Mouse (Mus musculus) Muller cell, postnatal 12 days (primary cell): ENCODE results near the gene Cacng8.
"Not testable (repeated sequence)": the region's sequence is repeated elsewhere in the genome, so short reads cannot be mapped to it uniquely, and the experiment has no call there.

Source experiments
- DNase-seq: peaks from one replicate; pipeline ENCODE4 v3.0.0-alpha.2; 2015; ENCODE audit errors: inconsistent ontology term

The Cacng8 gene

GRCm38 (mm10) chr7:3387761-3388160, 2.7 kb upstream of the Cacng8 start:
- DNase-seq: no peak

GRCm38 (mm10) chr7:3388885-3389284, 1.6 kb upstream of the Cacng8 start:
- DNase-seq: no peak

GRCm38 (mm10) chr7:3389444-3390412, 755 bp upstream of the Cacng8 start:
- peak; percentile 64 for DNase-seq

DNA sequence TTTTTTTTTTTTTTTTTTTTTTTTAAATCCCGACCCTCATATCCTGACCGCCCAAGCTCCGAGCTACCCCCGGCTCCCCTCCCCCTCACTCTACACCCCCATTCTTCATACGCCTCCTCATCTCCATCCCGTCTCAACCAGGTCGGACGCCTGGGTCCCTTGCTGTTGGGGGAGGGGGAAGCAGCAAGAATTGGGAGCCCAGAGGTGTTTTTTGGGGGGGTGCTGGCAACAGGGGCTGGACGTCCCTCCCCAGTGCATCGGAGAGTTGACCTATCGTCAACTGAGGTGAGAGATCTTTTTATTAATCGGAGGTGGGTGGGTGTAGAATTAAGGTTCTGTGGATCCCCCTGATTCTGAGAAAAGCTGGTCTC, 583 bp downstream of the Cacng8 start:
- no peak for DNase-seq

DNA sequence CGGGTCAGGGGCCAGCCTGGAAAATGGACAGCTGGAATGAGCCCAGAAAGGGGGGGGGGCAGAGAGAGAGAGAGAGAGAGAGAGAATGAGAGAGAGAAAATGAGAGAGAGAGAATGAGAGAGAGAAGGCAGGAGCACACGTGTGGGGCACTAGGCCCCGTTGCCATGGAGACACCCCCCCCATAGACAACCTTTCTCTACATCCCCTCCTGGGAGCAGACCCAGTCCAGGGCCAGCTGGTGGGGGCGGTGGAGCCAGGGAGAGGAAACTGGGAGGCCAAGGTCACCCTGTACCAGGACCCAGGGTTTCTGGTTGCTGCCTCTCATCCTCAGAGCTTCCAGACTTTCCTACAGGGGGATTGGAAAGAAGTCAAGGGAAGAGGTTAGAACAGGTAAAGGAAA, 1.3 kb downstream of the Cacng8 start:
- DNase-seq: no peak

GRCm38 (mm10) chr7:3397355-3397754, 6.9 kb downstream of the Cacng8 start:
- DNase-seq: no peak

- DNase-seq: no peak
Observed at GRCm38 (mm10) chr7:3397797-3398196, 7.3 kb downstream of the Cacng8 start.

- not testable (repeated sequence) for DNase-seq
Observed at GRCm38 (mm10) chr7:3398363-3398762, 7.9 kb downstream of the Cacng8 start.

DNA sequence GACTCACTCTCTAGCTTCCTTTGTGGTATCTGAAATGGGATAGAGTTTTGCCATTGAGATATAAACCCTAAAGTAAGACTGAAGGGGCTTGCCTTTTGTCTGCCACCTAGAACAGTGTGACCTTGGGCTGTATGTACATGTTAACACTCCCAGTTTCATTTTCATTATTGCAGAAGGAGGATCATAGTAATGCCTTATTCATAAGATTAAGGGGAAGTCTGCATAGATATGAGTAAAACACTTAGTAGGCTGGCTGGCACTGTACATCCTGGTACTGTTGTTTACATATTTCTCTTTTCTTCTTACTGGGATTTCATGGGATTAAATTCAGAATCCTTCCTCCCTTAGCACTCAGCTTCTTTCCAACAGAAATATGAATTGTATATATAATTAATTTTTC, 9.5 kb downstream of the Cacng8 start:
- no peak for DNase-seq

DNA sequence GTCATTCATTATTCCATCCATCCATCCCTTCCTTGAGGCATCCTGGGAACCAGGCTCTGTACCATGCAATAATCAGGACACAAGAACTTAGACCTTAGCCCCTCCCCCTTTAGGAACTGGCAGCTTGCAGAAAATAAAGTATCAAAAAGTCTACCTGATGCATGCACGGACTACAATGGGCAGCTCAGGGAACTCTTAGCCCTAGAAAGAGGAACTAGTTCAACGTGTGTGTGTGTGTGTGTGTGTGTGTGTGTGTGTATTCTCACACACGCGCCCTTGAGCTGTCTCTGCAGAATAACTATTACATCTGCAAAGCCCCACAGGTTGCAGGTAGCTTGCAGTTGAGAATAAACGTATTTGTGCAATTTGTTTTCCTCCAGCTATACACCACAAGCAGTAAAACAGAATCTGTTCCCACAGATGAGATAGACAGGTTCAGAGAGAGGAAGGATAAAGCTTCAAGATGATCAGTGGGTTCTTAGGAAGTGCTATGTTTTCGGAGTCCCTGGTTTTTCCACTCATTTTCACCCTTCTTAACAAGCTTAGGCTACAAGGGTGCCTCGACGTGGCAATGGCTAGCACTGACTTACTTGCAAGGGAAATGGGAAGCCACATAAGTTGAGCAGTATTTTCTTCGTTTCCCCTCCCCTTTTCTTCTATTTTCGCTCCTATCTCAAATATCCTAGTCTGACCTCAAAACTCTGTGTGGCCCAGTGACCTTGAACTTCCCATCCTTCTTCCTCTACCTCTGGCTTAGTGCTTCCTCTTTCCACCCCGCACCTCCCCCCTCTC, 19.4 kb downstream of the Cacng8 start:
- DNase-seq: no peak

GRCm38 (mm10) chr7:3411160-3411941, 20.9 kb downstream of the Cacng8 start:
- DNase-seq: peak; percentile 86

DNA sequence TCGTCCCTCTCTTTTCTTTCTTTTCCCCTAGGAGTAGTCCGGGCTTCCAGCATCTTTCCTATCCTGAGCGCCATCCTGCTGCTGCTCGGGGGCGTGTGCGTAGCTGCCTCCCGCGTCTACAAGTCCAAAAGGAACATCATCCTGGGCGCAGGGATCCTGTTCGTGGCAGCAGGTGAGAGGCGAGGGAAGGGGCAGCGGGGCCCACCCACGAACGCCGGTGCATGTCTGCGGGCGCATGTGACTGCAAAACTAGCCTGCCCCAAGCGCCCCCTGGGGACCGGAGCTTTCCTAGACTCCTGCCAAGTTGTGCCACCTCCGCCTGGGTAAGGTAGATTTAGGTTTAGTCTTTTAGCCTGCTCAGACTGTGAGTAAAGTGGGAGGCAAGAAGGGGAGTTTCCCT, 21.6 kb downstream of the Cacng8 start:
- peak; percentile 64 for DNase-seq

DNA sequence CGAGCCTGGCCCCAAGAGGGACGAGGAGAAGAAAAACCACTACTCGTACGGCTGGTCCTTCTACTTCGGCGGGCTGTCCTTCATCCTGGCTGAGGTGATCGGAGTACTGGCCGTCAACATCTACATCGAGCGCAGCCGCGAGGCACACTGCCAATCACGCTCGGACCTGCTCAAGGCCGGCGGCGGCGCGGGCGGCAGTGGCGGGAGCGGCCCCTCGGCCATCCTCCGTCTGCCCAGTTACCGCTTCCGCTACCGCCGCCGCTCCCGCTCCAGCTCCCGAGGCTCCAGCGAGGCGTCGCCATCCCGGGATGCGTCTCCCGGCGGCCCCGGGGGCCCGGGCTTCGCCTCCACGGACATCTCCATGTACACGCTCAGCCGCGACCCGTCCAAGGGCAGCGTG, 24.4 kb downstream of the Cacng8 start:
- peak; percentile 52 for DNase-seq

GRCm38 (mm10) chr7:3415378-3415777, 24.9 kb downstream of the Cacng8 start:
- peak; percentile 46 for DNase-seq

DNA sequence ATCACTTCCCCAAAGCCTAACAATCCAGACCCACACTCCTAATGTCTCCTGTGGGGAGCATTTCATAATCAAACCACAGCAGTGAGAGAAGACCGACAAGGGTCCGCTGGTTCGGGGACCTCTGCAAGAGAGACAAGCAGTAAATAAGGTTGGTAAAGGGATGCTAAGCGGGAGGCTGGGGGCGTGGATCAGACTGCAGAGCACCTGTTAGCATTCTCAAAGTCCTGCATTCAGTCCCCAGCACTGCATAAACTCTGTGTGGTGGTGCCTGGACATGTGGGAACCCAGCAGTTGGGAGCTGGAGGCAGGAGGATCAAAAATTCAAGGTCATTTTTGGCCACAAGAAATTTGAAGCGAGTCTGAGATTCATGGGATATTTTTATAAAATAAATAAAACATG, 29.5 kb downstream of the Cacng8 start:
- DNase-seq: no peak

- no peak for DNase-seq
Observed at GRCm38 (mm10) chr7:3420466-3420865, 30.0 kb downstream of the Cacng8 start.

GRCm38 (mm10) chr7:3421297-3421696, 30.8 kb downstream of the Cacng8 start:
- no peak for DNase-seq

GRCm38 (mm10) chr7:3422051-3422450, 31.6 kb downstream of the Cacng8 start:
- DNase-seq: no peak

DNA sequence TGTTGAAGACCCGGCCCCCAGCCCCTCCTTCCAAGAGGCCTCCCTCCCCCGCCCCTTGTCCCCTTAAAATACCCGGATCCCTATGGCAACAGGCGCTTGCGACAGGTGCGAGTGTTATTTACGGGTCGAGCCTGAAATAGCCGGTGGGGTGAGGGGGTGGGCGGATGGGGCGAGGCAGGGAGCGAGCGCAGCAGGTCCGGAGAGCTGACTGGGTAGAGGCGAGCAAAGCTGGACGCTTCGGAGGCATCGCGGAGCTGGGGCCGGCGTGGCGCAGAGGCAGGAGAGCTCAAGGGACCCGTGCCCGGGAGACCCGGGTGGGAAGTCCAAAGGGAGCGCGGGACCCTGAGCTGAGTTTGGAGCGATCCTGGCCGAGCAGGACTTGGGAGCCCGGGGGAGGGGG, 32.9 kb downstream of the Cacng8 start:
- no peak for DNase-seq

GRCm38 (mm10) chr7:3423895-3424294, 33.4 kb downstream of the Cacng8 start, which contains the start of gene Cacng6:
Gene Cacng6 (plus strand): TSS chr7:3424195.
- no peak for DNase-seq

DNA sequence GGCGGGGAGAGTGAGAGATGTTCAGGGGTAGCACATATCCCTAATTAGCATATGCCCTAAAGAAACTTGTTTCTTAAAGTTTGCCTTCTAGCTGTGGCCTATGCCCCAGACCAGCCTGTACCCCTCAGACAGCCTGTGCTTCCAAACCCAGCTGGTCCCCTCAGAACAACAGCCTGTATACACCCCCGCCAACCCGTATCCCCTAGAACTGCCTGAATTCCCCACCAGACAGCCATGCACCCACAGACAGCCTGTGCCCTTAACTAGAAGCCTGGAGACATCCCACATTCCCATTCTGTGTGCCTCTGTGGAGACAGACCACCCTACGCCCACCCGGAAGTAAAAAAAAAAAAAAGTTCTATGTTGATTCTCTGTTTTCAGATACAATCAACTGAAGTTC, 34.7 kb downstream of the Cacng8 start:
- no peak for DNase-seq

DNA sequence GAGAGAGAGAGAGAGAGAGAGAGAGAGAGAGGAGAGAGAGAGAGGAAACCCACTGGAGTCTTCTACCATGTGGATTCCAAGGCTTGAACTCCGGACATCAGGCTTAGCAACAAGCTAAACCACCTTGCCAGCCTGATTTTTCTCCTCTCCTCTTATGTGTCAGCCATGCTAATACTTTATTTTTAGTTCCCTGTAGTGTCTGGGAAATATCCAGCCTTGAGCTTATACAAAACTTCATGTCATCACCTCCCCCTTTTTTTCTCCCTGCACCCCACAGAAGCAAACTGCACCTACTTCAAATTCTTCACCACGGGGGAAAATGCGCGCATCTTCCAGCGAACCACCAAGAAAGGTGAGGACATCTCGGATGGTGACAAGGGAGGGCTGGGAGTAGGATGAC, 39.7 kb downstream of the Cacng8 start:
- no peak for DNase-seq
